Mouse (Mus musculus) thymus, postnatal 0 days (tissue): ENCODE measurements around the gene Gpr142. TPM values are rescaled to one million over a fixed set of nuclear protein-coding genes. Genes with fewer than 3 reads are reported as not detected.

ENCODE experiments used
- DNase-seq: peaks from one replicate; pipeline ENCODE4 v3.0.0-alpha.2; 2015; ENCODE audit warnings: low spot score
- polyA plus RNA-seq: library from polyadenylated mRNA; unstranded; fragments of >200 nt; fragmentation: Nextera tagmentation; extraction: Ambion mirVana; gene quantifications from 2 replicates; pipeline ENCODE4 v1.2.1, GENCODE M21; 2015

The Gpr142 gene
- polyA plus RNA-seq, 1 experiment from 2014 or later = not detected

DNA sequence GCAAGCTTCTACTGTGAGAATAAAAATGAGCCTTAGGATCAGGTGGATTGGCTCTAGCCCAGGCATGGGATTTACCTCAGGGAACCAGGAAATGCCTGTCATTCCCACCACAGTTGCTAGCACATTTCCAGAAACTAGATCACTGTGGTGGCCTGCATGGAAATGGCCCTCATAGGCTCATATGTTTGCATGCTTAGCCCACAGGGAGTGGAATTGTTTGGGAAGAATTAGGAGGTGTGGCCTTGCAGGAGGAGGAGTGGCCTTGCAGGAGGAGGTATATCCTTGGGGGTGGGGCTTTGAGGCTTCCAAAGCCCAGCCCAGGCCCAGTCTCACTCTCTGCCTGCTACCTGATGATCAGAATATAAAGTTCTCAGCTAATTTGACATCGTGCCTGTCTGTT lies 3.2 kb downstream of the Gpr142 start:
- no peak for DNase-seq

DNA sequence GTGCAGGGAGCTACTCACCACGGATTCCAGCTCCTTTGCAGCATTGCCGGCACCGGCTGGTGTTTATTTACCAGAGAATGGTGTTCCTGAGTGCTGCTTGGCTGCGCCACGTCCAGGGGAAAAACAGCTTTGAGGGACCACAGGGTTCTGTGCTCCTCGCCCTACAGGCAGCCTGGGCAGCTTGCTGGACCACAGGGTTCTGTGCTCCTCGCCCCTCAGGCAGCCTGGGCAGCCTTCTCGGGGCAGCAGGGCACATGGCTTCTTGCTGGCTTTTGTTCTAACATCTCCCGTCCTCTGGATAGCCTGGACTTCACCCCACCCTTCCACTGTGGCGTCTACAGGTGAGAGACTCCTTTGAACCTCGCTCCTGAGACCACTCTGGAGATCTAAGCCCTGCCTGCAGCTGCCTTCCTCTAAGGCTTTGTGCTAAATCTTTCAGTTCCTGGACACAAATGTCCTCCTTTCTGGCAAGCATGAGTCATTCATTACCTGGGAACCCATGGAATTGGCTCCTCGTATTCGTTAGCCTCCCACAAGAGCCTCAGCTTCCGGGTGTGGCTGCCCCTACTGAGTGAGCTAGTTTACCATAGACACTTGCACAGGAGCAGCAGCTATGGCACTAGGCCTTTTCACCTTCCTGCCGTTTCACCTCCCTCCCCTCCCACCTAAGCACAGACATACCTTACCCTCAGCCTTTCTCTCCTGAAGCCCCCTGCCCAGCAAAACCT lies 4.0 kb downstream of the Gpr142 start:
- DNase-seq = no peak

DNA sequence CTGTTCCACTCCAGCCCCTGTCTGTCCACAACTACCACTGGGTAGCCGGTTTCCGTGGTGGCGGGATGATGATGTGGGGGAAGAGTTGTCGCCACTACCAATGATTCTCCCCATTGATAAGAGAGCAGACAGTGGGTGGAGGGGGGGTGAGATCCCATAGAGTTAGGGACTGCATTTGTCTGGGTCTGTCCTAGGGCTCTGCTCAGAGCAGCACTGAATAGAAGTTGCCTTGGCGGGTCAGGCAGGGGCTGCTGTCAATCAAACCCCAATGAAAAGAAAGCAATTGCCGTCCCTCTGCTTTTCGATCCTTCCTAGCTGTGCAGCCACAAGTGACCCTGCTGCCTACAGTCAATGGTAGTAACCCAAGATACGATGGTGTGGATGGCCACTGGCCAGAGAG lies 5.3 kb downstream of the Gpr142 start:
- DNase-seq = no peak

DNA sequence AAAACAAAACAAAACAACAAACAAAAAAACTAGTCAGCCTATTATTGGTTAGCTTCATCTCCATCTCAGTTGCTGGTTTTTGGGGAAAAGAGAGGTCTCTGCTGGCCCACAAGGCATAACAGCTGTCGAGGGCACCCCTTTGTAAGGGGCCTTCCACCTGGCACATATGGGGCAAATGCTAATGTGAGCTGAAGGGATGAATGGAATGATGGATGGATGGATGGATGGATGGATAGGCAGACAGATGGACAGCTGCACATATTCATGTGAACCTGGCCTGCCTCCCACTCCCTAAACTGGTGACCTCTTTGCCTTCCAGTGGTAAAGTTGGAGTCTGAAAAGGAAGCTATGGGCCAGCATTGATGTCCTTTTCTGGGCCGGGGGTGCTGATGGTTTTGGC lies 8.3 kb downstream of the Gpr142 start:
- no peak for DNase-seq

DNA sequence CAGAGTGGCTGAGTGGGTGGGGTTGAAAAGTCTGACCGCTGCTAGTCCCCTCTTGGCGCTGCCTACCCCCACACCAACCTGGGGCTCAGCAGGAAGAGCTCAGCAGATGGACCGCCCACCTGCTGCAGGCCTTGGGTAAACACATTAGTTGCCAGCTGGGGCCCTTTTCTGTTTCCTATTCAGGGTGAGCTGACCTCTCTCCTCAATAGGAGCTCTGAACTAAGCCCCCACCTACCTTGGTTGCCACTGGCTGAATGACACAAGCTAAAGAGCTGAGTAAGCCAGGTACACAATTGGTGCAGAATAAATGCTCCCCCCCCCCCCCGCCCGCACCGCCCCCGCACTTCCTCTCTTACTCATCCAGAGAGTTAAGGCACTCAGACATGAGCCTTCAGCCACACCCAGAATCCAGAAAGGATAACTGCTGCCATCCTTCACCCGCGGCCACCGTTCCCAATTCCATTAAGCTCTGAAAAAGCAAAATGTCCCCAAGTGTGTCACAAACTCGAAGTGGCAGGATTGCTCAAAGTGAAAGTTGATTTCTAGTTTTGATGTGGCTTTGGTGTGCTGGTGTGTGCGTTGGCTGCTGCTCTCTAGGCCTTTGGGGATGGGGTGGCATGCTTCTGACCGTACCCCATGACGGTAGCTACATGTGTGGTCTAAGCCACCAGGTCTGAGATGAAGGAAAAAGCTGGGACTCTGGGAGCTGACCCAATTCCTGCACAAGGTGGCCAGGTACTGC lies 9.1 kb downstream of the Gpr142 start:
- peak; percentile 46 for DNase-seq

DNA sequence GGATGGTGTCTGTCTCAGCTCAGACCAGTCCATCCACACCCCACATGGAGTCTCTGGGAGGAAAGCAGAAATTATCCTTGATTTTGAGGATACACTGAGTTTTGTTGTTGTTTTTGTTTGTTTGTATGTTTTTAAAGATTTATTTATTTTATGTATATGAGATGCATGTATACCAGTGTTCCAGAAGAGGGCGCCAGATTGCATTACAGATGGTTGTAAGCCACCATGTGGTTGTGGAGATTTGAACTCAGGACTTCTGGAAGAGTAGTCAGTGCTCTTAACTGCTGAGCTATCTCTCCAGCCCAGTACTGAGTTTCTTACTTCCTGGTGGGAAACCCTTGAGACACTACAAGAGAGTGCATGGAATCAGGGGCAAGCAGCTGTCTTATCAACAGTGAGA lies 10.6 kb downstream of the Gpr142 start:
- no peak for DNase-seq

DNA sequence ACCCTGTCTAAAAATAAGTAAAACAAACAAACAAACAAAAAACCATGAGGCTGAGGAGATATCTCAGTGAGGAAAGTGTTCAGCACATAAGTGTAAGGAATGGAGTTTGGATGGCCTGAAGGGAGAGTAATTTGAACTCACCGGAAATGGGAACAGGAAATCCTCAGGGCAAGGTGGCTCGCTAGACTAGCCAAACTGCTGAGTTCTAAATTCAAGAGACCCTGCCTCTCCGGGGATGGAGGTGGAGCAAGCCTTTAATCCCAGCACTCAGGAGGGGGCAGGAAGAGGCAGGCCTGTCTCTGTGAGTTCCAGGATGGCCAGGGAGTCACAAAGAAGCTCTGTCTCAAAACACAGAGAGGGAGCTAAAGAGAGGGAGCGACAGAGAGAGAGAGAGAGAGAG lies 11.6 kb downstream of the Gpr142 start:
- no peak for DNase-seq

DNA sequence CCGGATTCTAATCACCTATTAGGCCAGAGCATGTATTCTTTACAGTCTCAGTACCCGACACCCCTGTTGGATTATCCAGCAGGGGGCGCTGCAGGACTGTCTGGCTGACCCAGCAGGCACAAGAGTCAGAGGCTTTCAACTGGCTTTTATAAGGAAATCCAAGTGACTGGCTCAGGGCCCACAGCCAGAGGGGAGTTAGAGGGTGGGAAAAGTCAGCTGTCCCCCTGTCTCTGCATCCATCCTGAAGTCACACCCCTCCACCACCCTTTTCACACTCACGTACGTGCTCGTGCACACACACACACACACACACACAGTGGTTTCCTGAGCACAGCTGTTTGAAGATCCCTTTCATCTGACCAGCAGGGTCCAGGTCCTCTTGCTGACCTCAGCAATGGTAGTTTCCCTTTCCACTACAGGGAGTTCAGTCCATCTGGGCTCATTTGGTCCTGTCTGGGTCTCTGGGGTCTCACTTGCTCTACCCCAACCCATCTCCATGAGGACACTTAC lies 14.1 kb downstream of the Gpr142 start:
- peak; percentile 75 for DNase-seq

DNA sequence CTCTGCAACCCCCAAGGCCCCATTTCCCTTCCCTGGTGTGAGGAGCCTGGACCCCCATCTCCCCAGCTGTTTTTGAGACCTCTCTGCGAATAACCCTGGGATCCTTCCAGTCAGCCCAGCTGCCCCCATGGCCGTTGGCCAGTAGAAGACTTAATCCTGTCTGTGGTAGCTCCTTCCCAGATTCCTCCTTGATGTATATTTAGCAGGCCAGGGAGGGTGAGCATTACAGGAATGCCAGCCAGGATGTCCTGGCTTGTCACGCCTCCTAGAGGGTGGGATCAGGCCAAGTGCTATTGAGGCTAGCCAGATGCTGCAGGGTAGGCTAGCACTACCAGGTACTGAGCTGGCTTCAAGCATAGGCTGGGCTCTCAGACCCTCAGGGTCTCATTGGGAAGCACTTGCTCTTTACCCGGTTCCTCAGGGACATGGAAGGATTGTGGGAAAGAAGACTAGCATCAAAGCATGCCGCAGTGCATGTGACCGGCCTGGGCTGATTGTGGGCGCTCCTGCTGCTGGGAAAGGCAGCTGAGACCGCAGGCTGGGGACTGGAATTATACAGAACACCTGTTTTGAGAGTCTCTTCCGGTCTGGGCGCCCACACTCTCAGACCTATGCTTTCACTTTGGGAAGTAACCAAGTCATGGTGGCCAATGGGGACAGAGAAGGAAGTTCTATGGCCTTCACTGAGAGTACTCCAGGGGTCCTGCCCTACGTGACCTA lies 16.3 kb downstream of the Gpr142 start:
- DNase-seq = peak; percentile 43

DNA sequence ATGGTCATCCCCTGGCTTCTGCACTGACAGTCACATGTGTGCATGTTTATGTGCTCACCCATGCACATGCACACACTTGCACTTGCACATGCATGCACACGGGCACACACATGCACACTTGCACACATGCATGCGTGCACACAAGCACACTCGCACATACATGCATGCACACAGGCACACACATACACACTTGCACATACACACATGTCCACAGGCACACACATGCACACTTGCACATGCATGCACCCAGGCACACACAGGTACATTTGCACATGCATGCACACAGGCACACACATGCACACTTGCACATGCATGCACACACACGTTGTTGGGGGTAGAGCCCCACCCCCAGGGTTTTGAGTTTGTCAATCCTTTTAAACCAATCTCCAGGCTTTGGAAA lies 18.2 kb downstream of the Gpr142 start:
- no peak for DNase-seq

DNA sequence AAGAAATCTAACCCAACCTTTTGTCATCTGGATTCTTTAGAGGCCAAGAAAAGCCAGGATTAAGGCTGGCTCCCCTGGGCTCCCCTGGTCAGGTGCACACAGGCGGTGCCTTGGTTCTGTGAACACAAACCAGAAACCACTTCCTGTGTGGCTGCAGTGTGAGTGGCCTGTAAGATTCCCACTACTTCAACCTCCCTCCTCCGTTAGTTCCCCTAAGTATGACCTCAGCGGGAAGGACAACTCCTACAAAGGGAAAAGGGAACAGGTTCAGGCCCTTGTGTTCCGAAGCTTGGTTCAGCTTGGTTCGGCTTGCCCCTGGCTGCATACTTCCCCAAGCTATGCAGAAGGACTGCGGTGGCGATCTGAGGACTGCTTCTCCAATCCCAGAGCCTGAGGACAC lies 19.5 kb downstream of the Gpr142 start:
- no peak for DNase-seq

DNA sequence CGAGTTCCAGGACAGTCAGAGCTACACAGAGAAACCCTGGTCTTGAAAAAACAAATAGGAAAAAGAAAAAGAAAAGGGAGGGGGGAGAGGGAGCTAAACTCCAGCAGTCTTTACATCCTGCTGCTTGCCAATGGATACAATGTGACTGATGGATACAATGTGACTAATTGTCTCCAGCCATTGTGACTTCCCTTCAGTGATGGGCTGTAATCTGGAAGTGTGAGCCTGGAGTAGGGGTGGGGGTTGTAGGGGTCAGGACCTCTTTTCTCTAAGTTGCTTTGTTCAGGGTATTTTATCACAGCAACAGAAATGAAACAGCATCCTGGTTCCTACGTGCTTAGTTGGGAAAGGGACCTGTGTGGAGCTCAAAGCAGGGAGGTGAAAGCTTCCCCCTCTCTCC lies 20.4 kb downstream of the Gpr142 start:
- no peak for DNase-seq

DNA sequence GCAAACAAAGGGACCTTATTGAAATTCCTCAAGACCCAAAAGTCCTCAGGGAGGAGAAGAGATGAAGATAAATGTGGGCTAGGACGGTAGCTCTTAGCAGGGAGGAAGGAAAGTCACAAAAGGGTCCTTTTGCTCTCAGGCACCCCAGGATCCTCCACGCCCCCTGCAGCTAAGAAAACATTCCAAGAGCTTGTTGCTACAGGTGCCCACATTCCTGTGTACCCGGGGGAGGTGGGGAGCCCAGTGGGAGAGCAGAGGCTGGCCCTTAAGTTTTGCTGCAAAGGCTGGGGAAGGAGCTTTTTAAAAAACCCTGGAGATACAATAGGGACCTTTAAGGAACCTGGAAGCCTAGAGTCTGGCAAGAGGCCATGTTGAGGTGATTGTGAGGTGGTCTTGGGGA lies 21.7 kb downstream of the Gpr142 start:
- no peak for DNase-seq

DNA sequence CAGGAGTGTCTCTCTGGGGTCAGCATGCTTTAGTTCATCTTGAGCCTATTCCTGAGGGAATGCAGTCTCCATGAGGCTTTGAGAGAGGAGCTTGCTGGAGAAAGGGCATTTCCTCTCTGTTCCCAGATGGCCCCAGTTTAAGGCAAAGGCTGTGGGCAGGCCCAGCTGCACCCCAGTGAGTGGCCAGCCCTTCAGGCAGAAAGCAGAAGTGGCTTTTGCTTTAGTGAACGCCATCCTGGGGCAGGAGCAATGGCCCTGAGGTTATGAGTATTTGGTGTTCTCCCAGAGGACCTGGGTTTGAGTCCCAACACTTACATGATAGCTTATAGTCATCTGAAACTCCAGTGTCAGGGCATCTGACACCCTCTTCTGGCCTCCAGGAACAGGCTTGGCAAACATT lies 22.6 kb downstream of the Gpr142 start:
- no peak for DNase-seq

DNA sequence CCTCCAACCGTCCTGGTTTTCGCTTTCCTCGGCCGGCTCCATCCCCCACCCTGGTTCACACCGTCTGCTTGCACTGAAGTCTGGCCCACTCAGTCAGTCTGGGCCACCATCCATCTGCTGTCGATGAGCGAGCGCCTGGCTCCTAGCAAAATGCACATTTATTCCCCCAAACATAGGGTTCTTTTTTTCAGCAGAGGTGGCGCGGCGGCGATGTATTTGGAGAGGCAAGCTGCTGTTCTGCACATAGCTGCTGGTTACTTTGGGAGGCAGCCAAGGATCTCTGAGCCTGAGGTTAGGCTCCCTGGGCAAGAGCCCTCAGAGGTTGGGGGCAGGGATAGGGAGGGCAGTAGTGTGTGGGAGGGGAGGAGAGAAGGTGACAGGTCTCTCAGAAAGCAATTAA lies 24.0 kb downstream of the Gpr142 start:
- no peak for DNase-seq

DNA sequence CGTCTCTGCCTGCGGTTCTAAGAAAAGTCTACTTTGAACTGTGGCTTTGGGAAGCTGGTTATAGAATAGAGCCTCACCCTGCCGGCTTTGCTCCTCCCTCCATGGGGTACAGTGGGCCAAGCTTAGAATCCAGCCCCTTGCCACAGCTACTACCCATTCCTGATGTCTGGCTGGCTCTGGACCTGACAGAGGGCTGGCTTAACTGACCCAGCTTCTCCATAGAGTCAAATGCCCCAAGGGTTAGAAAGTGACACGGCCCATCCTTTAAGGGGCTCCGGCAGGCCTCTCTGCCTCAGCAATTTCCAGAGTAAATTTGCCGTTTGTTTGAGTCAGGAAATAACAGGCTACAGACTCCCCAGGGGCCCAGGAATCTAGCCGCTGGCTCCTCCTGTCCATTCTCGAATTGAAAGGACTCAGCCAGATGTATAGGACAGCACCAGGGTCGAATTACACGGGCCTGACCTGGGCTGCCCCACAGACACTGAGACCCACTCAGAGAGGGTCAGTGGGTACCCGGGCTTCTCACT lies 24.5 kb downstream of the Gpr142 start:
- DNase-seq = no peak

DNA sequence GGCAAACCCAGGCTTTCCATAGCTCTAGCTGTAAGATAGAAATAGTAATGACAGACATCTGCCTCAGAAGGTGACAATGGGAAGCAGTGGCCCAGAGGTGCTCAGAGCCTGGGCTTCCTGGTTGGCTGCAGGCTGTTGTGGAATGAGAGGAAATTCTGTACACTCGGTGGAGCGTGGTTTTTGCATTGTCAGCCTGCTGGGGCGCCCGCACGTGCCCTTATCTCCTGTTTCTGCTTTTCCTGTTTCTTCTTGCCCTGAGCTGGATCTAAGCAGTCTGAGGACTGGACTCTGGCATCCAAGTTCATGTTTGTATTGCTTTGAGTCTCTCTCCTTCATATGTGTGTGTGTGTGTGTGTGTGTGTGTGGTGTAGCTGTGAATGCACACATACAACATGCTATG lies 28.0 kb downstream of the Gpr142 start:
- no peak for DNase-seq

DNA sequence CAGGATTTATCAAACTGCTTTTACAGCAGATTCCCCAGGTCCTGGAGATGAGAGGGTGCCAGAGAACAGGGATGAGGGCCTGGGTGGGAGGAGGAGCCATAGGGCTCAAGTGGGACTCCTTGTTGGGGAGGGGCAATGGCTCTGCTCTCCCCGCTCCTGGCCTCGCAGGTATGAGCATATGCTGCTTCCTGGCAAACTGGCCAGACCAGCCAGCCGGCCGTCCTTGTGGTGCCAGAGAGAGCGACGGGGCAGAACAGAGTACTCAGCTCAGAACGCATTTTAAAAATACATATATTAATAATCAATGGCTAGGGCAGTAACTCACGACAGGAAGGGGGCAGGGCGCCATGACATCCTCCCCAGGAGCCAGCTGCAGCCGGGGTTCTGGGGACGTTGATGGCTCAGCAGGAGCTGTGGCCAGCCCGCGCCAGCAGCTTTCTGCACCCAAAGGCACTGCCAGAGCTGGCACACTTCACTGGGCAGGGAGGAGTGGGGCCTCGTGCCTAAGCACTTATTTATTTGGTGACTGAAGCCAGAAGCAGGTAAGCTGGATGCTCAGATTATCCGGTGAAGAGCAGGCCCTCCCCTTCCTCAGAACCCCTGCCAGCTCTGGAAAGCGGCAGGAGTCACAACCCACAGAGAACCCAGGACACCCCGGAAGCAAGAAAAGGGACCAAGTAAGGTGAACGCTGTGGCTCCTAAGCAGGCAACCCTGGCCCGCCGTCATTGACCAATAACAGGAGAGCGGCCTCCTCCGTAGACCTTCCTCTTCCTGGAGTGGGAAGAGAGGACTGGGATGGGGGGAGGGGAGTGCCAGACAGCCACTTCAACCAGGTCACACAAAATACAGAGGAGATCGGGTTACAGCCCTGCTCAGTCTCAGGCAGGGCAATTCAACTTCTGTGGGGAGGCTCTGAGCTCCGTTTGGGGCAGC lies 31.0 kb downstream of the Gpr142 start:
- peak; percentile 27 for DNase-seq

DNA sequence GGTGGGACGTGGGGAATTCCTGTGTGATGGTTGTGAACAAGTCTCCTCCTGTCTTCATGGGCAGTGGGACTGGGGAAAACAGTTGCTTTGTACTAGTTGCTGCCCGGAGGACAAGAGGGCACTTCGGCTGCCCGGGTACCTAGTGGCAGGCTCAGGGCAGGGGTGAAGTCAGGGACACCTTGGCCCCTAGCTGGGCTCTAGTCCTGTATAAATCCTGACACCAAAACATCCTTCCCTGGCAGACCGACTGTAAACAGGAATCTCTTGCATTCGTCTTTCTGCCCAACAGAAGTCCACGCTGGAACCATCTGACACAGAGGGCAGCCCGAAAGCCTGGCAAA lies 31.7 kb downstream of the Gpr142 start:
- no peak for DNase-seq

DNA sequence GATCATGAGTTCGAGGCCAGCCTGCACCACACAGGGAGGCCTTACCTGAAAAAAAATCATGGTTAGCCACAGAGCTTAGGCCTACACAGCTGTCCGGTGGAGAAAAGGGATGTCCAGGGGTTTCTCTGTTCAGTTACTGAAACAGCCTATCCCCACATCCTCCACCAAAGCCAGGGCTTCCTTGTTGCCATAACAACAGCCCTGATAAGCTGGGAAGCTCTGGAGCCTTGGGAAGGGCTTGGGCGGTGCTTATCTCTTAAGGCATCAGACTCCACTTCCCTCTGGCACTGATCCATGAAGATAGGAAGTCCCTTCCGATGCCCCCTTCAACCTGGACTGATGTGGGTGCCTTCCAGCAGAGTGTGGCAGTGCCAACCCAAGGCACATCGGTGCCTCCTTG lies 34.4 kb downstream of the Gpr142 start:
- DNase-seq = no peak
